Mouse (Mus musculus): ENCODE measurements around the gene Lgr5. TPM values are rescaled to one million over a fixed set of nuclear protein-coding genes. Genes with fewer than 3 reads are reported as not detected.

The Lgr5 gene
- total RNA-seq, 2 experiments from 2014 or later, result 2.0 to 2.5 TPM

GRCm38 (mm10) chr10:115520200-115521080 is 67.1 kb downstream of the Lgr5 start:
- DNase-seq (ENCODE audit: extremely low spot score in 1 of 2, low spot score in 2 of 2), result no peak
- intact Hi-C loops (cut with DNase I), result no loop called here

- DNase-seq (ENCODE audit: extremely low spot score in 1 of 2, low spot score in 2 of 2), result no peak
- intact Hi-C loops (cut with DNase I), result no loop called here
Measured at GRCm38 (mm10) chr10:115518845-115519244, 68.7 kb downstream of the Lgr5 start.

GRCm38 (mm10) chr10:115515503-115515902 is 72.1 kb downstream of the Lgr5 start:
- peak in 1 of 2 experiments; percentile 6 for DNase-seq (ENCODE audit: extremely low spot score in 1 of 2, low spot score in 2 of 2)
- intact Hi-C loops (cut with DNase I), result no loop called here

- intact Hi-C loops (cut with DNase I), result no loop called here
- DNase-seq (ENCODE audit: extremely low spot score in 1 of 2, low spot score in 2 of 2), result no peak
Measured at GRCm38 (mm10) chr10:115510959-115511358, 76.6 kb downstream of the Lgr5 start.

GRCm38 (mm10) chr10:115505631-115506239 is 81.8 kb downstream of the Lgr5 start:
- intact Hi-C loops (cut with DNase I), result no loop called here
- no peak for DNase-seq (ENCODE audit: extremely low spot score in 1 of 2, low spot score in 2 of 2)

GRCm38 (mm10) chr10:115505155-115505554 is 82.4 kb downstream of the Lgr5 start:
- intact Hi-C loops (cut with DNase I), result no loop called here
- no peak for DNase-seq (ENCODE audit: extremely low spot score in 1 of 2, low spot score in 2 of 2)

- no peak for DNase-seq (ENCODE audit: extremely low spot score in 1 of 2, low spot score in 2 of 2)
- intact Hi-C loops (cut with DNase I), result no loop called here
Measured at GRCm38 (mm10) chr10:115493778-115494141, 93.8 kb downstream of the Lgr5 start.

- DNase-seq (ENCODE audit: extremely low spot score in 1 of 2, low spot score in 2 of 2), result no peak
- intact Hi-C loops (cut with DNase I), result no loop called here
Measured at GRCm38 (mm10) chr10:115492956-115493777, 94.4 kb downstream of the Lgr5 start.

- DNase-seq (ENCODE audit: extremely low spot score in 1 of 2, low spot score in 2 of 2), result no peak
Measured at GRCm38 (mm10) chr10:115491803-115492510, 95.6 kb downstream of the Lgr5 start.

GRCm38 (mm10) chr10:115485602-115486001 is 102.0 kb downstream of the Lgr5 start:
- intact Hi-C loops (cut with DNase I), result no loop called here
- DNase-seq (ENCODE audit: extremely low spot score in 1 of 2, low spot score in 2 of 2), result no peak

More at GRCm38 (mm10) chr10:115491803-115492510, 95.6 kb downstream of the Lgr5 start:
- intact Hi-C loops (cut with DNase I), result no loop called here

- DNase-seq (ENCODE audit: extremely low spot score in 1 of 2, low spot score in 2 of 2), result no peak
- intact Hi-C loops (cut with DNase I), result no loop called here
Measured at GRCm38 (mm10) chr10:115484660-115485059, 102.9 kb downstream of the Lgr5 start.

- intact Hi-C loops (cut with DNase I), result no loop called here
- no peak for DNase-seq (ENCODE audit: extremely low spot score in 1 of 2, low spot score in 2 of 2)
Measured at GRCm38 (mm10) chr10:115478441-115479141, 109.0 kb downstream of the Lgr5 start.

- no peak for DNase-seq (ENCODE audit: extremely low spot score in 1 of 2, low spot score in 2 of 2)
- intact Hi-C loops (cut with DNase I), result no loop called here
Measured at GRCm38 (mm10) chr10:115476506-115476905, 111.1 kb downstream of the Lgr5 start.

- intact Hi-C loops (cut with DNase I), result no loop called here
- no peak for DNase-seq (ENCODE audit: extremely low spot score in 1 of 2, low spot score in 2 of 2)
Measured at GRCm38 (mm10) chr10:115475000-115475550, 112.5 kb downstream of the Lgr5 start.

GRCm38 (mm10) chr10:115473213-115473961 is 114.2 kb downstream of the Lgr5 start:
- intact Hi-C loops (cut with DNase I), result no loop called here
- DNase-seq (ENCODE audit: extremely low spot score in 1 of 2, low spot score in 2 of 2), result no peak

- intact Hi-C loops (cut with DNase I), result no loop called here
- DNase-seq (ENCODE audit: extremely low spot score in 1 of 2, low spot score in 2 of 2), result no peak
Measured at GRCm38 (mm10) chr10:115470621-115471334, 116.8 kb downstream of the Lgr5 start.

- no peak for DNase-seq (ENCODE audit: extremely low spot score in 1 of 2, low spot score in 2 of 2)
- intact Hi-C loops (cut with DNase I), result no loop called here
Measured at GRCm38 (mm10) chr10:115469040-115469439, 118.5 kb downstream of the Lgr5 start.
